Mouse (Mus musculus) CD8-positive naive resting alpha-beta T cell, adult 57 days (primary cell): Measurements from ENCODE around the gene 1700067K01Rik. TPM values are rescaled to one million over a fixed set of nuclear protein-coding genes. Genes with fewer than 3 reads are reported as not detected.

Source experiments
- total RNA-seq: library from RNA; stranded (reverse); gene quantifications from one replicate; pipeline ENCODE4 v1.2.4, GENCODE M21; 2023

The 1700067K01Rik gene
- not detected for total RNA-seq

GRCm38 (mm10) chr8:84001281-84002000, at the start of gene 1700067K01Rik:
Gene 1700067K01Rik, plus strand, starts transcription at chr8:84001502.

GRCm38 (mm10) chr8:83955106-83955957, 46.0 kb upstream of the 1700067K01Rik start, which contains the start of the genes Gm10644 and Asf1b:
Gene Gm10644, minus strand, starts transcription at chr8:83955205.
Gene Asf1b, plus strand, starts transcription at chr8:83955507.

GRCm38 (mm10) chr8:83972150-83973120, 28.9 kb upstream of the 1700067K01Rik start, which contains the start of gene Prkaca:
Gene Prkaca, plus strand, starts transcription at chr8:83972993.

GRCm38 (mm10) chr8:83997511-83998141, 3.7 kb upstream of the 1700067K01Rik start, which contains the start of gene Samd1:
Gene Samd1, plus strand, starts transcription at chr8:83997672.

GRCm38 (mm10) chr8:84011705-84012498, 10.6 kb downstream of the 1700067K01Rik start, which contains the start of gene 2210011C24Rik:
Gene 2210011C24Rik, minus strand, starts transcription at chr8:84012171.

DNA sequence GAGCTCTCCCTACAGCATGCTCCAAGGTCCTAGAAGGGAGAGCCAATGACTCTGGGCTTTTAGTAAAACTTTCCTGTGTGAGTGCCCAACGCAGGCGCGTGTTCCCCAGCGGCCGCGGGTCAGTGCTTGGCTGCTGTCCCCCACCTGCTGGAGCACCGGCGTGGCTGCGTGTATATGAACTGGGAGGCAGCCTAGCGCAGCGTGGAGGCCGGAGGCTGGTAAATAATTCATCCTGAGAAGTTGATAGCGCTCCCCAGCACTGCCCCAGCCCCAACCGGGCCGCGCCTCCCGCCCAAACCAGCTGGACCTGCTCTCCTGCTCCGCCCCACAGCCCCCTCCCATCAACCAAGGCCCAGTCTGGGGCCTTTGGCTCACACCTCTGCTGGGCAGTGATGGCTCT, 19.8 kb downstream of the 1700067K01Rik start, which contains the start of gene Palm3:
Gene Palm3, plus strand, starts transcription at position 376 of the 400 bp plus-strand sequence.

GRCm38 (mm10) chr8:84042066-84042947, 41.0 kb downstream of the 1700067K01Rik start, which contains the start of gene Il27ra:
Gene Il27ra, minus strand, starts transcription at chr8:84042589.

DNA sequence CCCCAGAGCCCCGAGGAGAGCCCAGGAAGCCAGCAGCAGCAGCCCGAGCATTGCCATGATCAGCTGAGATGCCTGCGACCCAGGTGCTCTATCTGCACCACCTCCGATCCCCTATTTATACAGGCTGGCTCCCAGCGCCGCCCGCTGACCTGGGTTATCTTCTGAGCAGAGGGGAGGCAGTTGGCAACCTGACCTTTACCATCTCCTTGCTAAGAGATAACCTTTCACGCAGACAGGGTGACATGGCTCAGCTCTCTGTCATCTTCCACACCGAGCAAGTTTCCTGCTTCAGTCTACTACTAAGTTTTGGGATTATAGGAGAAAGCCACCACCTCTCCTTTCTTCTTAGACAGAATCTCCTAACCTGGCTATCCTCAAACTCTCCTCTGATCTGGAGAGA, 43.6 kb downstream of the 1700067K01Rik start, which contains the start of gene Rln3:
Gene Rln3, minus strand, starts transcription at position 101 of the 400 bp plus-strand sequence.

Other genes starting within 250 kb of the 1700067K01Rik start
- gene Adgrl1, start 101.4 kb upstream of the 1700067K01Rik start, total RNA-seq, result 59.6 TPM
- gene Gm10644, start 46.3 kb upstream of the 1700067K01Rik start, total RNA-seq, result 0.46 TPM
- 8.2 TPM for gene Asf1b, start 46.0 kb upstream of the 1700067K01Rik start, total RNA-seq
- gene Prkaca, start 28.5 kb upstream of the 1700067K01Rik start, total RNA-seq, result 36.2 TPM
- gene Samd1, start 3.8 kb upstream of the 1700067K01Rik start, total RNA-seq, result 36.0 TPM
- gene 2210011C24Rik, start 10.7 kb downstream of the 1700067K01Rik start, total RNA-seq, result not detected
- not detected for gene Palm3, start 20.0 kb downstream of the 1700067K01Rik start, total RNA-seq
- gene Il27ra, start 41.1 kb downstream of the 1700067K01Rik start, total RNA-seq, result 324 TPM
- 0.89 TPM for gene Rln3, start 43.5 kb downstream of the 1700067K01Rik start, total RNA-seq
- gene Gm10643, start 63.6 kb downstream of the 1700067K01Rik start, total RNA-seq, result 7.0 TPM
- 130 TPM for gene Rfx1, start 65.3 kb downstream of the 1700067K01Rik start, total RNA-seq
- gene Dcaf15, start 103.3 kb downstream of the 1700067K01Rik start, total RNA-seq, result 68.1 TPM
- gene Podnl1, start 124.5 kb downstream of the 1700067K01Rik start, total RNA-seq, result 6.4 TPM
- gene Cc2d1a, start 146.4 kb downstream of the 1700067K01Rik start, total RNA-seq, result 36.5 TPM
- 3.2 TPM for gene 4930432K21Rik, start 146.5 kb downstream of the 1700067K01Rik start, total RNA-seq
- not detected for gene Nanos3, start 183.7 kb downstream of the 1700067K01Rik start, total RNA-seq
- gene Zswim4, start 235.6 kb downstream of the 1700067K01Rik start, total RNA-seq, result 29.1 TPM
- 163 TPM for gene D8Ertd738e, start 248.2 kb downstream of the 1700067K01Rik start, total RNA-seq